Mouse (Mus musculus) cortical plate, adult 2 months (tissue): ENCODE data around the gene Rarres1. TPM values are rescaled to one million over a fixed set of nuclear protein-coding genes. Genes with fewer than 3 reads are reported as not detected.

ENCODE experiments used
- H3K27ac ChIP-seq: fragments of 200-500 bp; 2 replicates; pipeline ENCODE4 v1.5.1; 2012; ENCODE audit warnings: low read length, control low read depth, inconsistent platforms; ENCODE audit not compliant: insufficient read depth
- H3K4me1 ChIP-seq: fragments of 200-500 bp; 2 replicates; pipeline ENCODE4 v1.6.1; 2011; ENCODE audit warnings: low read length; ENCODE audit not compliant: control insufficient read depth, insufficient read depth
- H3K4me3 ChIP-seq: fragments of 200-500 bp; 2 replicates; pipeline ENCODE4 v1.5.1; 2011; ENCODE audit warnings: mild to moderate bottlenecking, low read length, control low read depth; ENCODE audit not compliant: insufficient read depth
- CTCF ChIP-seq: fragments of 200-500 bp; IDR thresholded peaks from 2 replicates; pipeline ENCODE4 v1.5.1; 2011; ENCODE audit warnings: mild to moderate bottlenecking, control low read depth, low read length; ENCODE audit not compliant: insufficient read depth; ENCODE audit errors: extremely low read depth
- POLR2A ChIP-seq: fragments of 200-500 bp; IDR thresholded peaks from 2 replicates; pipeline ENCODE4 v1.6.1; 2011; ENCODE audit warnings: mild to moderate bottlenecking, low read length, control low read depth; ENCODE audit not compliant: insufficient read depth; ENCODE audit errors: extremely low read depth
- polyA plus RNA-seq: library from polyadenylated mRNA; depleted of rRNA; stranded (reverse); fragments of >200 nt; gene quantifications from 2 replicates; pipeline ENCODE4 v1.2.3, GENCODE M21; 2012; rRNA removed

The Rarres1 gene
- polyA plus RNA-seq, result 1.0 and 1.3 TPM in 2 replicates

DNA sequence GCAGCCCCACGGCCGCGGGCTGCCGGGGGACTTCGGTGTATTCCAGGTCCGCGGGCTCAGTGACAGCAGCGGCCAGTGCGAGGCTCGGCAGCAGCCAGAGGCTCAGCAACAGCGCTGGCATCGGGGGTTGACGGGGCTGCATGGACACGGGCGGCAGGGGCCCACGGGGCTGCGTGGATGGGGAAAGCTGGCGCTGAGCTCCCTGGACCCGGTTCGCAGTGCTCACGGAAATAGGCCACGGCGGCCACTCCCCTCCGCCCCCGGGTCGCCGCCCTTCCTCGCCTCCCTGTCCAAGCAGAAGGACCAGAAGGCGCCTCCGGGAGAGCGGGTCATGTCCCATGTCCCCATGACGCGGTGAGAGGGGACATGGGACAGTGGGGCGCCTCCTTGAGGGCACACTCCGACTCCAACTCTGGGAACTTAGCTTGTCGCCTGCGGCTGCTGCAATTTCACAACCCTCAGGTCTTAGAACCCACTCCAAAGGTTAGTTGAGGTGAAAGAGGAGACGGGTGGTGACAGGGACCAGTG lies at the start of gene Rarres1:
Gene Rarres1 (minus strand): TSS at position 250 of the 528 bp plus-strand sequence.
- Histone ChIP-seq H3K27ac (no peak within 1 kb of the TSS), H3K4me1 (no peaks in the 10 kb centered on the region), H3K4me3 (peak within 1 kb of the TSS; percentile 27)
- TF ChIP-seq CTCF, result no peak
- no peak for TF ChIP-seq POLR2A

DNA sequence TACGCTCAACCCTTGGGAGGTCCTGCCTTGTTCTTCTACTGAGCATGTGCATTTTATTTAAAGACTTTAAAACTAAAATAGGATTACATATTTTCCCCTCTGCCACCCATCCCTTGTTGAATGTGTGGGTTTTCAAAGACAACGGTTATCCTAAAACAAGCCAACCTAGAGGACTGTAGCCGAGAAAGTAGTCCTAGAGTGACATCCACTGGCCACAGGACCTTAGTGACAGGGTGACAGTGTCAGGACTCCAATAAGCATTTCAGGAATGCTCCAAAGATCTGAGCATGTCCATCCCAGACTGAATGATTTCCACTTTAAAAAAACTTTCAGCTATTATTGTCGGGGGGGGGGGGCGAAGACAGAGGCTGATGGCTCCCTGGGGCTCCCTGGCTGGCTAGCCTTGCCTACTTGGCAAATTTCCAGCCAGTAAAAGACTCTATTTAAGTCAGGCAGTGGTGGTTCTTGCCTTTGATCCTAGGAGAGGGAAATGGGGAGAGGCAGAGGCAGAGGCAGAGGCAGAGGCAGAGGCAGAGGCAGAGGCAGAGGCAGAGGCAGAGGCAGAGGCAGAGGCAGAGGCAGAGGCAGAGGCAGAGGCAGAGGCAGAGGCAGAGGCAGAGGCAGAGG lies 49.5 kb upstream of the Rarres1 start:
- TF ChIP-seq CTCF (peak; percentile 59), POLR2A (no peak)
- H3K4me1 ChIP-seq, result no peaks in the 10 kb centered on the region
- H3K4me3 ChIP-seq, result no peak overlapping the region
- H3K27ac ChIP-seq, result no peak overlapping the region

DNA sequence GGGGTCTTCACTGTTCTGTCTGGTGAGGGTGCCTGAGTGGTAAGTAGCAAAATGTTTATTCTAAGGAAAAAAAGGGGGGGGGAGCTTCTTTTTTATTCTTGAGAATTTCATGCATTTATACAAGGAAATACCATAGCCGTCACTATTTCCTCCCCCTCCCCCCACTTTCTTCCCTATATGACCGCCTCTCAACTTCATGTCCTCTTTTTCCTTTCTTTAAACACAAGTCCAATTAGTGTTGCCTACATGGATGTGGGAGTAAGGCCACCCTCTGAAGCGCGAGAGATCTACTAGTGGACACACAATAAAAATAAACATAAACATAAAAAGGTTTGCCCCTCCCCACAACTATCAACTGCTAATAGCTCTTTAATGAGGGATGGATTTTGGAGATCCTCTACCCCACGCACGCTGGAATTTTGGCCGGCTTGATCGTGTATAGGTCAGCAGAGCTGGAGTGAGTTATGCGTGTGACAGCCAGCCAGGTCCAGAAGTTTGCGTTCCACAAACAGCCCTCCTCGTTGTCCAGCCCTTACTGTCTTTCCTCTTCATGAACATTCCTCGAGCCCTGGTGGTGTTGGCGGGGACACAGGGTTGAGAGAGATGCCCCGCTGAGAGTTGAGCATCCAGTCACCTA lies 42.5 kb upstream of the Rarres1 start:
- Histone ChIP-seq H3K4me3 (no peak overlapping the region), H3K27ac (no peak overlapping the region)

DNA sequence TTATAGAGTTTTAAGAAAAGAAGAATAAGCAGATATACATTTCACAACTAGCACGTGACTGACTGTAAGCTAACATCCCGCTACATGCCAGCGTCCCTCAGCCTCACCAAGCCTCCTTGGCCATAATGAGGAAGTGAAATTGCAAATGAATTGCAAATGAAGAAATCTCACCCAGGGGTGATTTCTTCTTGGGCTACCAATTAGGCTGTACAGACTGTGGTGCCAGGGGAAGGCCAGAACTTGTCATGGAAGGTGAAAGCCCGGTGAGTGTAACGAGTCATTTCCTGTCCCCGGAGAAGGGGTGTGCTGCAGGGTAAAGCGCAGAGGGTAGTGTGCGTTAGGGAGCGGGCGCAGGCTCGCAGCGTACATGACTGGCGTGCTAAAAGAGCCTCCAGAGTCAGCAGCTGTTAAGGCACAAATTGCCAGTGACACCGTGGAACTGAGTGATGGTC lies 41.9 kb upstream of the Rarres1 start:
- H3K4me3 ChIP-seq, result no peak overlapping the region
- H3K4me1 ChIP-seq, result no peaks in the 10 kb centered on the region
- no peak overlapping the region for H3K27ac ChIP-seq
- TF ChIP-seq CTCF (no peak), POLR2A (no peak)

More for the DNA sequence above, 42.5 kb upstream of the Rarres1 start:
- no peak for TF ChIP-seq CTCF
- TF ChIP-seq POLR2A, result no peak
- no peaks in the 10 kb centered on the region for H3K4me1 ChIP-seq

DNA sequence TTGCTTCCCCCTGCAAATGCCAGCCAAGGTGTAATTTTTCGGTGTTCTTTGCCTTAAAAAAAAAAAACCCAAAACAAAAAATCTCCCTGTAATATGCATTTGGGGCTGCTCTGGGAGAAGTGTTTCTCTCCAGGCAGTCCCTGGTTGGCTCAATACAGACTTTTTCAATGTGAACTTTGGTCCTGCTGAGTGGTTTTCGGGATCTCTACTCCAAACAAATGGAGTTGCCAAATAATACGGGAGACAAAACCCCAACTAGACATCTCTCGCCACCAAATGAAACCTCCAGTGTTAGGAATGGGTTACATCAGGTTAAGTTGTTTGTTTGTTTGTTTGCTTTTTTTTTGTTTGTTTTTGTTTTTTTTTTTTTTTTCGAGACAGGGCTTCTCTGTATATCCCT lies 39.9 kb upstream of the Rarres1 start:
- Histone ChIP-seq H3K4me1 (no peaks in the 10 kb centered on the region), H3K4me3 (no peak overlapping the region), H3K27ac (no peak overlapping the region)
- TF ChIP-seq POLR2A (no peak), CTCF (no peak)

DNA sequence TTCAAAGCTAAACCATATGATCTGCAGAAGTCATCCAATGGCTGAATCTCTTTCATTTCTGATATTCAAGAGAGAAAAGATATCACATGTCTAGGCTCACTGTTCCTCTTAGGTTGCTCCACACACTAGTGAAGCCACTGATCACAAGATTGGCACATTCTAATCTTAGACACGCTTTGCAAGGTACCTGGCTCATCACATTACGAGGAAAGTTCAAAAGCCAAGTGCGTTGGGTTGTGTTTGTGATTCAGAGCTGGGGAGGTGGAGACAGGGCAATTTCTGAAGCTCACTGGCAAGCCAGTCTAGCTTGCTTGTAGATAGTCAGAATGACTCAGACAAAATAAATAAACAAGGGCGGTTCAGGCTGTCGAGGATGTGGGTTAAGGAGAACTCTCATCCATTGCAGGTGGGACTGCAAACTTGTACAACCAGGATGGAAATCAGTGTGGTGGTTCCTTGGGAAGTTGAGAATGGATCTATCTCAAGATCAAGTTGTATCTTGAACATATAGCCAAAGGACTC lies 38.7 kb upstream of the Rarres1 start:
- TF ChIP-seq CTCF (no peak), POLR2A (no peak)
- H3K4me1 ChIP-seq, result no peaks in the 10 kb centered on the region
- no peak overlapping the region for H3K4me3 ChIP-seq
- no peak overlapping the region for H3K27ac ChIP-seq

DNA sequence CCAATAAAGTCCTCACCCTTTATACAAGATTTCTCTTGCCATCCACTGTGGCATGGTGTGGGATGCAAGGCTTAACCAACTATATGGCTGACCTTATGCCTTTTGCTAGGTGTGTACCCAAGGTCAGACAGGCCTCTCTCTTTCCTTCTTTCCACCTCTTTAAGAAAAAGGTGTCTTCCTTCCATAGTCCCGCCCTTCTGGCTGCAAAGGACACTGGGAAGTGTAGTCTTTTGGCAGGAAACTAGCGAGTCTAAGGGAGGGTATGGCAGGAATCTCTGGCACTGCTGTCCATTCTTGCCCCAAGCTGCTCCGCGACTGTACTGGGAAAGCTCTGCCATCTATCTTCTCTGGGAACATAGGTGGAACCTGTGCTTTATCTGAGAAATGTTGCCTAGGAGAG lies 38.0 kb upstream of the Rarres1 start:
- H3K4me3 ChIP-seq, result no peak overlapping the region
- no peak overlapping the region for H3K27ac ChIP-seq
- H3K4me1 ChIP-seq, result no peaks in the 10 kb centered on the region
- TF ChIP-seq CTCF (no peak), POLR2A (no peak)

DNA sequence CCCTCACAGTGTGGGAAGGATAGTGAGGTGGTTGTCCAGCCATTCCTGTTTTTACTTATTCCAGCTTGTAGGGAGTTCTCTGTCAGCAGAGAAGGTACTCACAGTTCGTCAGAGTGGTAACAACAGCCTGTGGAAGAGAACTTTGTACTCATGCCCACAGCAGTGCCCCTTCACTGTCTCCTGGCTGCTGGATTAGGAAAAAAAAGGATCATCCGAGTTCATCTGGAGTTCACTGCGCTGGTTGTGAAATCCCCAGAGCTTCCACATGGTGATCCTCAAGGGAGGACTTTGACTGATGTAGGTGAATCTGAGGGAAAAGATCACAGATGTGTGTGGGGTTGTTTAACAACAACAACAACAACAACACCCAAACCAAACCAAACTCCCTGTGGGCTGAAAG lies 35.9 kb upstream of the Rarres1 start:
- Histone ChIP-seq H3K4me3 (no peak overlapping the region), H3K27ac (no peak overlapping the region), H3K4me1 (no peaks in the 10 kb centered on the region)
- no peak for TF ChIP-seq CTCF
- no peak for TF ChIP-seq POLR2A

DNA sequence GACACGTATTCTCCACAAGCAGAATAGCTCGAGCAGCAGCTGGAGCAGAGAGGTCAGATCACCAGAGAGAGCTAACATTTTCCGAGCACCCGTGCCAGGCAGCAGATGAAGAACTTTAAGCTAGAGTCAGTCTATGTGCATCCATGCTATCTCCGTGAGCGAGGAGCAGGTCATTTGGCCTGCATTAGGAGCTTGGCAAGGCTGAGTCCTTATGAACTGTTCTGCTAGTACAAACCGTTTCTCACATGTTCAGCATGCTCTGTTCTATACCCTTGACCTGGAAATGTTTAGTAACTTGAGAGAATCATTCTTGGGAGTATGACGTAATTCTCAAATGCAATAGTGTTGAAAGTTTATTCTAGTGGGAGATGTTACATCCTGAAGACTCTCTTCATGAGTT lies 28.3 kb upstream of the Rarres1 start:
- Histone ChIP-seq H3K4me3 (no peak overlapping the region), H3K27ac (no peak overlapping the region), H3K4me1 (no peaks in the 10 kb centered on the region)
- TF ChIP-seq CTCF, result no peak
- no peak for TF ChIP-seq POLR2A

DNA sequence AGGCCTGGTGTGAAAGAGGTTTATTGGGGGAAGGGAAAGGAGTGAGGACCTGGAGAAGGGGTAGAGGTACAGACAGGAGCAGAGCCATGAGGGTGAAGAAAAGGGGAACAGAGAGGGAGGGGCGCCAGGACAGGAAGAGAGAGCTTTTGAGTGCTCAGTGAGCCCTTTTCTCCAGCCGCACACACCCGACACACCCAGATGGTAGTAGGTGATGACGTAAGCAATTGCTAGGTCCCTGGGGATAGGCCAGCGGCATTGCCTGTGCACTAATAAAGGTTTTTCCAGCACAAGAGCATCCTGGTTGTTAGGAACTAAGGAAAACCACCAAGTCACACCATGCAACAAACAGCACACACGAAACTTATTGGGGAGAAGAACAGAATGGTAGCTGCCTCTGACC lies 9.4 kb upstream of the Rarres1 start:
- Histone ChIP-seq H3K4me3 (no peak overlapping the region), H3K4me1 (no peaks in the 10 kb centered on the region), H3K27ac (no peak overlapping the region)
- TF ChIP-seq POLR2A (no peak), CTCF (no peak)
